Mouse (Mus musculus) erythroblast, adult 5-6 weeks (primary cell): ENCODE data around the gene Leo1. TPM values are rescaled to one million over a fixed set of nuclear protein-coding genes. Genes with fewer than 3 reads are reported as not detected.
"Not testable (repeated sequence)": the region's sequence is repeated elsewhere in the genome, so short reads cannot be mapped to it uniquely, and the experiment has no call there.

Experiments used
- ATAC-seq: replicated peaks from 2 replicates; pipeline ENCODE4 v1.8.0; 2016; ENCODE audit warnings: moderate number of reproducible peaks, mild to moderate bottlenecking, moderate TSS enrichment, inconsistent platforms; ENCODE audit not compliant: poor library complexity, low FRiP score, severe bottlenecking
- total RNA-seq, 2 experiments: library from RNA; stranded (forward) in 1 of 2; stranded (reverse) in 1 of 2; fragments of 150-400 nt in 1 of 2; fragments of 200-764, 138-1000 nt in 1 of 2; gene quantifications; 2 replicates each; pipeline versions ENCODE4 v1.2.3 to v1.2.4; 2015 to 2017; ENCODE audit warnings: low replicate concordance in 2 of 2

The Leo1 gene
- total RNA-seq, 2 experiments from 2014 or later: 3.5 to 8.3 TPM

GRCm38 (mm10) chr9:75463050-75463660, 21.8 kb downstream of the Leo1 start:
- ATAC-seq: no peak

- no peak for ATAC-seq
Measured at GRCm38 (mm10) chr9:75465856-75466255, 24.5 kb downstream of the Leo1 start.

GRCm38 (mm10) chr9:75466641-75467040, 25.3 kb downstream of the Leo1 start:
- no peak for ATAC-seq

- no peak for ATAC-seq
Measured at GRCm38 (mm10) chr9:75467581-75467980, 26.3 kb downstream of the Leo1 start.

- no peak for ATAC-seq
Measured at GRCm38 (mm10) chr9:75468297-75468696, 27.0 kb downstream of the Leo1 start.

- no peak for ATAC-seq
Measured at GRCm38 (mm10) chr9:75477212-75477611, 35.9 kb downstream of the Leo1 start.

- ATAC-seq: no peak
Measured at GRCm38 (mm10) chr9:75479106-75479725, 37.9 kb downstream of the Leo1 start.

GRCm38 (mm10) chr9:75480536-75481075, 39.3 kb downstream of the Leo1 start:
- no peak for ATAC-seq

GRCm38 (mm10) chr9:75485231-75485630, 43.9 kb downstream of the Leo1 start:
- ATAC-seq: no peak

GRCm38 (mm10) chr9:75488255-75488654, 46.9 kb downstream of the Leo1 start:
- not testable (repeated sequence) for ATAC-seq

- ATAC-seq: no peak
Measured at GRCm38 (mm10) chr9:75494407-75495005, 53.2 kb downstream of the Leo1 start.

- no peak for ATAC-seq
Measured at GRCm38 (mm10) chr9:75495945-75496344, 54.6 kb downstream of the Leo1 start.

- no peak for ATAC-seq
Measured at GRCm38 (mm10) chr9:75498571-75498970, 57.2 kb downstream of the Leo1 start.

- no peak for ATAC-seq
Measured at GRCm38 (mm10) chr9:75504311-75504710, 63.0 kb downstream of the Leo1 start.

GRCm38 (mm10) chr9:75511236-75511939, 70.1 kb downstream of the Leo1 start:
- ATAC-seq: no peak

- peak; percentile 82 for ATAC-seq
Measured at GRCm38 (mm10) chr9:75515464-75516113, 74.3 kb downstream of the Leo1 start.
